Mouse (Mus musculus) thymus, postnatal 0 days (tissue): ENCODE results near the gene Pon2. TPM values are rescaled to one million over a fixed set of nuclear protein-coding genes. Genes with fewer than 3 reads are reported as not detected.
"Not testable (repeated sequence)": the region's sequence is repeated elsewhere in the genome, so short reads cannot be mapped to it uniquely, and the experiment has no call there.

Experiments used
- DNase-seq: peaks from one replicate; pipeline ENCODE4 v3.0.0-alpha.2; 2015; ENCODE audit warnings: low spot score
- polyA plus RNA-seq: library from polyadenylated mRNA; unstranded; fragments of >200 nt; fragmentation: Nextera tagmentation; extraction: Ambion mirVana; gene quantifications from 2 replicates; pipeline ENCODE4 v1.2.1, GENCODE M21; 2015

Pon2 gene
- polyA plus RNA-seq, 1 experiment from 2014 or later, result 36.8 TPM

DNA sequence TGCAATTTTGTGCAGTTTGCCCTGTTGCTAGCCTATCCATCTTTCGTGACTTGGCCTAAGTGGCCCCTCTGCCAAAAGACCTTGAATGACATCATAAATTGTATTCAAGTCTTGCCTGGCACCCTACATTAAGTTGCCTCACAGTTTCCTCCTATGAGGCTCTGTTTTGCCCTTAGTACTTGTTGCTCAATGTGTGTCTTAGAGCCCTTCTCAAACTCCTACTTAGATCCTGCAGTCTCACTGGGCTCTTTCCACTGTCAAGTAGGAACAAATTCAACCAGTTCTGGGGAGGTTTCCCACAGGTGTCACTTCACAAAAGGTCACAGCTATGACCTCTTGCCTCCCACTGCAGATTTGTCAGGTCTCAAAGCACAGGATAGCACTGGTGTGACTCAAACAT lies 64.4 kb downstream of the Pon2 start:
- no peak for DNase-seq

- no peak for DNase-seq
These were observed 66.2 kb downstream of the Pon2 start for GRCm38 (mm10) chr6:5232022-5232421.

GRCm38 (mm10) chr6:5230261-5230660 lies 68.0 kb downstream of the Pon2 start:
- DNase-seq, result no peak

GRCm38 (mm10) chr6:5223551-5223950 lies 74.7 kb downstream of the Pon2 start:
- DNase-seq, result not testable (repeated sequence)

DNA sequence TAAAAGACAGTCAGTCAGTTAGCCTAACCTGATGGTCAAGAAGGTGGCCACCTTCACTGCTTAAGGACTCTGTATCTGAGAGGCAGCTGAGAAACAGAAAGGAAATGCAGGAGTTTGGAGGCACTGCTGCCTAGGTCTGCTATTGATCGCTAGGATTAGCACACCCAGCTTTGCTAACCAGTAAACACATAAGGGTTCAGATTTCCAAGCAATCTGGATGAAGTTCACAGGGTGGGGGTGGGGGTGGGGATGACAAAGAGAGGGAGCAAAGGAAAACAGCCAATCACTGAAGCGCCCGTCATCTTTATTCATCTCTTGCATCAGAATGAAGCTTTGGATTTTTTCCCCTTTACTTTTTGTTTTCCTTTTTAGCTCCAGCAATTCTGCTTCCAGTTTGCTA lies 76.2 kb downstream of the Pon2 start:
- DNase-seq, result no peak

DNA sequence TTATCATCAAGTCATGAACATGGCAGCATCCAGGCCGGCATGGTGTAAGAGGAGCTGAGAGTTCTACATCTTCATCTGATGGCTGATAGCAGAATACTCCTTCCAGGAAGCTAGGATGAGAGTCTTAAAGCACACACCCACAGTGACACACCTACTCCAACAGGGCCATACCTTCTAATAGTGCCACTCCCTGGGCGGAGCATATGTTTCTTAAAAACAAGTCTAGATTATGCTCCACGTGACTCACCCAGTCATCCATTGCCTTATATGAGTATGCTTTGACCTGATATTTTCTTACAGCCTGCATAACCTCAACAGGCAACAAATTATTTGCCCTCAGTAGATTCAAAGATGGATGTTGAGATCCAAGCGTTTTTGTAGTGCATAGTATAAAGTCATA lies 80.1 kb downstream of the Pon2 start:
- no peak for DNase-seq

Other genes starting within 250 kb of the Pon2 start
- gene Pon1, start 104.5 kb downstream of the Pon2 start, polyA plus RNA-seq, result not detected in 2 replicates
- 4.1 and 4.8 TPM in 2 replicates for gene Pon3, start 42.2 kb downstream of the Pon2 start, polyA plus RNA-seq
- gene Asb4, start 84.9 kb upstream of the Pon2 start, polyA plus RNA-seq, result 1.2 and 1.5 TPM in 2 replicates
- 0.73 and 0.78 TPM in 2 replicates for gene Pdk4, start 197.9 kb upstream of the Pon2 start, polyA plus RNA-seq